Mouse (Mus musculus) myocyte (in vitro differentiated cells): ENCODE results near the gene Xylt1. TPM values are rescaled to one million over a fixed set of nuclear protein-coding genes. Genes with fewer than 3 reads are reported as not detected.

Experiments used
- H3K27me3 ChIP-seq: one replicate; pipeline ENCODE4 v1.6.1; 2011; ENCODE audit not compliant: control insufficient read depth, insufficient read depth, insufficient read length
- H3K36me3 ChIP-seq: one replicate; pipeline ENCODE4 v1.6.1; 2011; ENCODE audit not compliant: control insufficient read depth, insufficient read depth
- H3K4me2 ChIP-seq: one replicate; pipeline ENCODE4 v1.6.1; 2011; ENCODE audit warnings: low read depth, control low read depth
- H3K4me3 ChIP-seq: one replicate; pipeline ENCODE4 v1.5.1; 2011; ENCODE audit warnings: mild to moderate bottlenecking, control low read depth, moderate library complexity
- H3K79me2 ChIP-seq: one replicate; pipeline ENCODE4 v1.6.1; 2011; ENCODE audit not compliant: control insufficient read depth, insufficient read depth
- H3ac ChIP-seq: one replicate; pipeline ENCODE4 v1.6.1; 2011; ENCODE audit not compliant: control insufficient read depth, insufficient read length
- CEBPB ChIP-seq: IDR thresholded peaks from 2 replicates; pipeline ENCODE4 v1.6.1; 2011; ENCODE audit warnings: mild to moderate bottlenecking, moderate library complexity; ENCODE audit not compliant: poor library complexity, insufficient read depth, severe bottlenecking
- E2F4 ChIP-seq: IDR thresholded peaks from one replicate; pipeline ENCODE4 v1.6.1; 2011; ENCODE audit warnings: mild to moderate bottlenecking, control low read depth, moderate library complexity; ENCODE audit not compliant: insufficient read depth
- MAX ChIP-seq: IDR thresholded peaks from one replicate; pipeline ENCODE4 v1.6.1; 2011; ENCODE audit warnings: low read depth, mild to moderate bottlenecking, control low read depth
- MYOD1 ChIP-seq, 3 experiments: IDR thresholded peaks; one replicate each; pipeline ENCODE4 v1.6.1; 2011; ENCODE audit warnings: control low read depth in 2 of 3, low read depth in 2 of 3, mild to moderate bottlenecking in 2 of 3, moderate library complexity in 1 of 3; ENCODE audit not compliant: insufficient read length in 2 of 3, control insufficient read depth in 1 of 3
- MYOG ChIP-seq, 3 experiments: IDR thresholded peaks; one replicate each; pipeline ENCODE4 v1.6.1; 2011; ENCODE audit warnings: control low read depth in 2 of 3, low read depth in 2 of 3, mild to moderate bottlenecking in 2 of 3; ENCODE audit not compliant: insufficient read length in 2 of 3, control insufficient read depth in 1 of 3, insufficient read depth in 1 of 3
- POLR2A ChIP-seq: IDR thresholded peaks from one replicate; pipeline ENCODE4 v1.6.1; 2011; ENCODE audit warnings: low read depth, mild to moderate bottlenecking, control low read depth, moderate library complexity; ENCODE audit not compliant: insufficient read length
- POLR2AphosphoS2 ChIP-seq: IDR thresholded peaks from one replicate; pipeline ENCODE4 v1.6.1; 2011; ENCODE audit warnings: low read depth, control low read depth; ENCODE audit not compliant: insufficient read length
- REST ChIP-seq: IDR thresholded peaks from one replicate; pipeline ENCODE4 v1.6.1; 2011; ENCODE audit warnings: mild to moderate bottlenecking, control low read depth, moderate library complexity; ENCODE audit not compliant: insufficient read depth, insufficient read length
- SRF ChIP-seq: IDR thresholded peaks from one replicate; pipeline ENCODE4 v1.6.1; 2011; ENCODE audit warnings: low read depth; ENCODE audit not compliant: control insufficient read depth, insufficient read length
- TCF12 ChIP-seq: IDR thresholded peaks from one replicate; pipeline ENCODE4 v1.6.1; 2011; ENCODE audit warnings: mild to moderate bottlenecking, control low read depth; ENCODE audit not compliant: poor library complexity, insufficient read depth, severe bottlenecking
- TCF3 ChIP-seq: IDR thresholded peaks from one replicate; pipeline ENCODE4 v1.6.1; 2011; ENCODE audit warnings: low read depth, control low read depth; ENCODE audit not compliant: insufficient read length
- USF1 ChIP-seq: IDR thresholded peaks from one replicate; pipeline ENCODE4 v1.6.1; 2011; ENCODE audit warnings: low read depth, mild to moderate bottlenecking, control low read depth, moderate library complexity
- polyA plus RNA-seq: library from polyadenylated mRNA; unstranded; fragments of >200 nt; fragmentation: generic; extraction: Trizol; gene quantifications from one replicate; pipeline ENCODE4 v1.2.1, GENCODE M21; 2012; ENCODE audit warnings: missing spikeins

The Xylt1 gene
- polyA plus RNA-seq, 1 experiment, result not detected

DNA sequence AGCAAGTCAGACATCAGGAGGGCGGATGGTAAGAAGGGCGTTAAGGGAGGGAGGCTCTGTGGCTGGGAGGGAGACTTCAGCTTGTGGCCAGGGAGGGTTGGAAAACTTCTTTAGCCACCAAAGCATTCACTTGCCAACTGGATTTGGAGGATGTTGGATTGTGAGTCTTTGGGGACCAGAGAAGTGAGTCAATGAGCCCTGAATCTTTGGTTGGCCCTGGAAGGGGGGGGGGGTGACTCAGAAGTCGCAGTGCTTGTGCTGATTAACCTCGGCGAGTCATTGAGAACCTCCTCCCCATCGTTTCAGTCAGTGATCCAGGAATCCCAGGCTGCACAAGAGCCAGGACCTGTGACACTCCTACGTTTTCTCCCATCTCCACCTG lies 752 bp upstream of the Xylt1 start:
- Histone ChIP-seq H3K4me3 (no peak overlapping the region), H3K4me2 (no peak overlapping the region), H3K27me3 (no peaks in the 10 kb centered on the region), H3K79me2 (no peaks in the 10 kb centered on the region), H3ac (no peak overlapping the region), H3K36me3 (no peaks in the 10 kb centered on the region)
- no peak for TF ChIP-seq TCF3
- TF ChIP-seq USF1, result no peak
- no peak for TF ChIP-seq REST

GRCm38 (mm10) chr7:117381188-117381981 lies 606 bp downstream of the Xylt1 start:
- TF ChIP-seq SRF (no peak), MAX (no peak), USF1 (no peak), TCF3 (no peak), MYOD1 (IDR thresholded peaks at IDR 0.05; ENCODE audit: control insufficient read depth in 1 of 3, insufficient read length in 2 of 3, low read depth in 2 of 3) (no peak), CEBPB (no peak), REST (no peak), E2F4 (no peak), POLR2A (no peak), POLR2AphosphoS2 (no peak), MYOG (IDR thresholded peaks at IDR 0.05; ENCODE audit: control insufficient read depth in 1 of 3, insufficient read depth in 1 of 3, insufficient read length in 2 of 3, low read depth in 2 of 3) (no peak), TCF12 (no peak)
- Histone ChIP-seq H3ac (no peak overlapping the region), H3K36me3 (no peaks in the 10 kb centered on the region), H3K4me2 (no peak overlapping the region), H3K27me3 (no peaks in the 10 kb centered on the region), H3K4me3 (no peak overlapping the region), H3K79me2 (no peaks in the 10 kb centered on the region)

- TF ChIP-seq MAX (no peak), USF1 (no peak)
- Histone ChIP-seq H3ac (no peak overlapping the region), H3K4me3 (no peak overlapping the region), H3K36me3 (no peaks in the 10 kb centered on the region), H3K27me3 (no peaks in the 10 kb centered on the region), H3K79me2 (no peaks in the 10 kb centered on the region), H3K4me2 (no peak overlapping the region)
These were observed 1.2 kb downstream of the Xylt1 start for GRCm38 (mm10) chr7:117382006-117382405.

DNA sequence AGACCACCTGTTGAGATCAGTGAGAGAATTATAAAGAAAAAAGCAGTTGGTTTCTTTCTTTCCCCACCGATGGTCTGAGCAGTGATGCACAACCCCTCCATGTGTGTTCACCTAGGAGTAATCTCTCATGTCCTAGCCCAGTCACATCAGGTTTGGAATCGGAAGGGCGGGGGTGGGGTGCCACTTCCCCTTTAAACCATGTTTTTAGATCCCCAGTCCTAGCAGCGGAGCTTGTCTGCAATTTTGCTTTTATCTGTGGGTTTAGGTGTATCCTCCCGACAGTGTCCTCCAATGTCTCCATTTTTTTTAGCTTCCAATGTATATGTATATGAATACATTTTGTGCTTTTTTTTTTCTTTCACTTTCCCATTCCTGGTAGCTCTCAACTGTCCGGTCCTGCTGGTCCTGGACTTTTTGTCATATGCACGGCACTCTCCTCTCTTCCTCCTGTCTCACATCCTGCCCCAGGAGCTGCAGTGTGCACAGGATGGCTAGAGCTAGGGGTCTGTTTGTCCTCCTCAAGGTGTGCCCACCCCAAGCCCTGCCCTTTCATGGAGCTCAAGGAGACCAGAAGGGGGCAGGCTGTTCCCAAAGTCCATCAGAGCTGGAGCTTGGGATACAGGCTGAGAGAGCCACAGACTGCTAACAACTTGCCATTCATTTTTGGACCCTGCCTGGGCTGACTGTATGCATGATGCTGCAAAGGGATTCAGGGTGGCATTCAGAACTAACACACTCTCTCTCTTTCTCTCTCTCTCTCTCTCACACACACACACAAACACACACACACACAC lies 2.6 kb downstream of the Xylt1 start:
- Histone ChIP-seq H3K4me3 (no peak overlapping the region), H3K27me3 (no peaks in the 10 kb centered on the region), H3ac (no peak overlapping the region), H3K79me2 (no peaks in the 10 kb centered on the region), H3K36me3 (no peaks in the 10 kb centered on the region), H3K4me2 (no peak overlapping the region)
- TF ChIP-seq TCF3 (no peak), POLR2A (no peak), CEBPB (no peak), USF1 (no peak), MYOG (IDR thresholded peaks at IDR 0.05; ENCODE audit: control insufficient read depth in 1 of 3, insufficient read depth in 1 of 3, insufficient read length in 2 of 3, low read depth in 2 of 3) (no peak), SRF (no peak), POLR2AphosphoS2 (no peak), REST (no peak), MAX (no peak)

GRCm38 (mm10) chr7:117386376-117386775 lies 5.6 kb downstream of the Xylt1 start:
- H3K79me2 ChIP-seq, result no peaks in the 10 kb centered on the region
- no peak overlapping the region for H3K4me3 ChIP-seq
- no peak overlapping the region for H3K4me2 ChIP-seq
- no peaks in the 10 kb centered on the region for H3K36me3 ChIP-seq
- H3K27me3 ChIP-seq, result no peaks in the 10 kb centered on the region
- TF ChIP-seq MYOG (IDR thresholded peaks at IDR 0.05; ENCODE audit: control insufficient read depth in 1 of 3, insufficient read depth in 1 of 3, insufficient read length in 2 of 3, low read depth in 2 of 3) (no peak), MAX (no peak), USF1 (no peak), TCF12 (no peak), MYOD1 (IDR thresholded peaks at IDR 0.05; ENCODE audit: control insufficient read depth in 1 of 3, insufficient read length in 2 of 3, low read depth in 2 of 3) (no peak)
- no peak overlapping the region for H3ac ChIP-seq
